Mouse (Mus musculus) lung, postnatal 0 days (tissue): ENCODE measurements at regions not wholly inside any gene's neighbourhood (a gene's known extent, or its start where the extent isn't known, plus 50 kb on each side); places are given as distances from the start of the nearest gene placed in this dataset.

Experiments
- CTCF ChIP-seq: IDR thresholded peaks from 2 replicates; pipeline ENCODE4 v1.5.1; 2016; ENCODE audit warnings: antibody characterized with exemption, mild to moderate bottlenecking
- EP300 ChIP-seq: IDR thresholded peaks from 2 replicates; pipeline ENCODE4 v1.6.1; 2016; ENCODE audit warnings: antibody characterized with exemption, mild to moderate bottlenecking, control low read depth

- TF ChIP-seq CTCF: no peak
- no peak for TF ChIP-seq EP300
Observed at GRCm38 (mm10) chr9:47353017-47353416, 177.0 kb upstream of the Cadm1 start.
